In the genomic region with DNA sequence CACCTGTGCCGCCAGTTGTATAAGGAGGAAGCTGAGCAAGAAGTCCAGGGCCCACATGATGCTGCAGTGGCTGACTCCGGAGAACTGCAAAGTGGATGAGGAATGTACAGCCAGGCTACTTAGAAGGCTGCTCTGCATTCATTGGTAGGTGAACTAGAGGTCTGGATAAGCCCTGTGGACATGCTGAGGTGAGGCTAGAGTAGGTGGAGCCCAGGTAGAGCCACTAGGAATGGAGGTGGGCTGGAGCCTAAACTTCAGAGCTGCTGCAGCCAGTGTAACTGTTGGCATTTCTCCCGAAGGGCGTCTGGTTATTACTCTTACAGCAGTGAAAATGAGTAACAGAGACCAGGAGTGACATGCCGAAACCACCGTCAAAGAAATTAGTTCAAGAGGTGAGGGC, we compare ENCODE assay signal across 19 mouse cellular contexts. TPM values are rescaled to one million over a fixed set of nuclear protein-coding genes. Genes with fewer than 3 reads are reported as not detected.
DNase-seq lines count a peak whose midpoint lies in the region; ATAC-seq and TF ChIP-seq lines count a peak whose summit lies in the region.
"Had no signal": no experiment of that assay in that cellular context is flagged by ENCODE, and none has a peak within 500 bp of the region (broad histone marks: within the 10 kb centered on the region; RNA-seq: fewer than 3 reads in every experiment).

A gene (minus strand): TSS at position 314 of the 400 bp plus-strand sequence.

- no peak for ATAC-seq in kidney, embryonic 16.5 days (ENCODE audit: low FRiP score, low TSS enrichment)
- no peak for ATAC-seq in midbrain, embryonic 15.5 days (replicated peaks)
- ATAC-seq: CD4-positive, CD25-positive, alpha-beta regulatory T cell, adult 4 months; liver, embryonic 12.5 days had no signal

- H3K4me2 ChIP-seq in kidney, embryonic 16.5 days (replicated peaks; ENCODE audit: low read depth, low read length) = no peak within 1 kb of the TSS
- no peak within 1 kb of the TSS for H3K4me2 ChIP-seq in midbrain, embryonic 15.5 days
- H3K4me2 ChIP-seq: embryonic facial prominence, embryonic 12.5 days; heart, embryonic 13.5 days; liver, embryonic 12.5 days; lung, embryonic 15.5 days; stomach, embryonic 15.5 days had no signal

- no peak within 1 kb of the TSS for H3K27ac ChIP-seq in thymus, adult 2 months (ENCODE audit: control insufficient read depth, insufficient read depth, low read length)
- H3K27ac ChIP-seq in kidney, embryonic 16.5 days (ENCODE audit: low read length) = no peak within 1 kb of the TSS
- H3K27ac ChIP-seq in small intestine, adult 2 months (ENCODE audit: insufficient read depth, low read depth, low read length) = no peak within 1 kb of the TSS
- no peak within 1 kb of the TSS for H3K27ac ChIP-seq in midbrain, embryonic 15.5 days
- H3K27ac ChIP-seq: embryonic facial prominence, embryonic 12.5 days; heart, embryonic 13.5 days; liver, embryonic 12.5 days; lung, embryonic 15.5 days; stomach, embryonic 15.5 days had no signal

- peaks cover 20% of the 10 kb centered on the region for H3K36me3 ChIP-seq in thymus, adult 2 months (ENCODE audit: control insufficient read depth, insufficient read depth, low read length)
- H3K36me3 ChIP-seq in kidney, embryonic 16.5 days (ENCODE audit: insufficient read depth, low read length) = peaks cover 22% of the 10 kb centered on the region
- peaks cover 24% of the 10 kb centered on the region for H3K36me3 ChIP-seq in small intestine, adult 2 months (ENCODE audit: control insufficient read depth, insufficient read depth, low read length)
- H3K36me3 ChIP-seq in midbrain, embryonic 15.5 days (replicated peaks) = peaks cover 14% of the 10 kb centered on the region

- H3K4me3 ChIP-seq in thymus, adult 2 months (ENCODE audit: control insufficient read depth, insufficient read depth, low read length) = no peak within 1 kb of the TSS
- H3K4me3 ChIP-seq in kidney, embryonic 16.5 days (ENCODE audit: low read length) = no peak within 1 kb of the TSS
- no peak within 1 kb of the TSS for H3K4me3 ChIP-seq in small intestine, adult 2 months (ENCODE audit: low read depth, low read length)
- no peak within 1 kb of the TSS for H3K4me3 ChIP-seq in midbrain, embryonic 15.5 days
- H3K4me3 ChIP-seq: embryonic facial prominence, embryonic 12.5 days; heart, embryonic 13.5 days; liver, embryonic 12.5 days; lung, embryonic 15.5 days; stomach, embryonic 15.5 days had no signal

- H3K4me1 ChIP-seq in thymus, adult 2 months (replicated peaks; ENCODE audit: control insufficient read depth, insufficient read depth, low read length) = 0 out of 2 replicates have a peak, but pooled peaks cover 5% of the 10 kb centered on the region
- peaks cover 3% of the 10 kb centered on the region for H3K4me1 ChIP-seq in kidney, embryonic 16.5 days (ENCODE audit: insufficient read depth, low read length)
- H3K4me1 ChIP-seq in small intestine, adult 2 months (ENCODE audit: control insufficient read depth, insufficient read depth, insufficient read length, low read length) = peaks cover 2% of the 10 kb centered on the region; the same call in 1 of the 2 replicates
- H3K4me1 ChIP-seq in midbrain, embryonic 15.5 days = peaks cover 21% of the 10 kb centered on the region

- H3K27me3 ChIP-seq in thymus, adult 2 months (ENCODE audit: control insufficient read depth, insufficient read depth, low read length) = peaks cover 11% of the 10 kb centered on the region
- peaks cover 46% of the 10 kb centered on the region for H3K27me3 ChIP-seq in kidney, embryonic 16.5 days (ENCODE audit: insufficient read depth, low read length)
- H3K27me3 ChIP-seq in small intestine, adult 2 months (ENCODE audit: control insufficient read depth, insufficient read depth, low read length) = peaks cover 20% of the 10 kb centered on the region
- H3K27me3 ChIP-seq in midbrain, embryonic 15.5 days (replicated peaks) = peaks cover 15% of the 10 kb centered on the region; the same call in 1 of the 2 replicates

- TF ChIP-seq CTCF in thymus, adult 2 months (IDR thresholded peaks at IDR 0.05; ENCODE audit: borderline replicate concordance, control insufficient read depth, extremely low read depth, insufficient read depth, low read length, poor library complexity) = no peak
- TF ChIP-seq CTCF in small intestine, adult 2 months (IDR thresholded peaks at IDR 0.05; ENCODE audit: extremely low read depth, insufficient read length, insufficient replicate concordance, low read depth, low read length) = no peak

- no peaks in the 10 kb centered on the region for H3K9me3 ChIP-seq in kidney, embryonic 16.5 days (ENCODE audit: low read length)
- no peaks in the 10 kb centered on the region for H3K9me3 ChIP-seq in midbrain, embryonic 15.5 days
- H3K9me3 ChIP-seq: embryonic facial prominence, embryonic 12.5 days; heart, embryonic 13.5 days; liver, embryonic 12.5 days; lung, embryonic 15.5 days; stomach, embryonic 15.5 days had no signal

- DNase-seq in layer of hippocampus, postnatal 14 days (ENCODE audit: low spot score in 2 of 2) = no peak
- no peak for DNase-seq in layer of hippocampus, adult 11-12 months (ENCODE audit: low spot score)
- DNase-seq in thymus, adult 2 months = no peak
- DNase-seq in thymus, postnatal 4 days = no peak
- no peak for DNase-seq in heart, postnatal 14 days
- DNase-seq: adrenal gland, postnatal 10 days; gastrocnemius, postnatal 36 days; right cerebral cortex, postnatal 4 days; thymus, postnatal 36 days had no signal

- H3K9ac ChIP-seq in kidney, embryonic 16.5 days (replicated peaks; ENCODE audit: low read length) = no peak within 1 kb of the TSS
- H3K9ac ChIP-seq in midbrain, embryonic 15.5 days = no peak within 1 kb of the TSS
- H3K9ac ChIP-seq: embryonic facial prominence, embryonic 12.5 days; heart, embryonic 13.5 days; liver, embryonic 12.5 days; lung, embryonic 15.5 days; stomach, embryonic 15.5 days had no signal

- intact Hi-C loops in heart, postnatal 14 days (cut with DNase I) = no loop called here

- WGBS in thymus, adult 2 months = 80% methylated on average over 6 of the region's 6 CpGs
- 71% methylated on average over 6 of the region's 6 CpGs for WGBS in kidney, embryonic 16.5 days
- WGBS in small intestine, adult 2 months = 56% methylated on average over 6 of the region's 6 CpGs
- WGBS in midbrain, embryonic 15.5 days = 82% methylated on average over 6 of the region's 6 CpGs

- TF ChIP-seq POLR2A in thymus, adult 2 months (IDR thresholded peaks at IDR 0.05; ENCODE audit: control insufficient read depth, extremely low read depth, insufficient read depth, low read length, poor library complexity) = no peak
- TF ChIP-seq POLR2A in small intestine, adult 2 months (IDR thresholded peaks at IDR 0.05; ENCODE audit: low read depth, low read length) = no peak

RNA-seq across cellular contexts. Expression of the gene that starts here (rescaled TPM):
- 10 to 100 TPM; 12.9 to 13.8 TPM for total RNA-seq in layer of hippocampus, postnatal 14 days (2021)
- polyA plus RNA-seq in thymus, adult 2 months (2012; rRNA removed) = 22.4 and 27.4 TPM in 2 replicates
- 35.7 and 48.6 TPM in 2 replicates for polyA plus RNA-seq in kidney, embryonic 16.5 days (2015; fragmentation: Nextera tagmentation; extraction: Ambion mirVana)
- polyA plus RNA-seq in small intestine, adult 2 months (2012; rRNA removed) = 4.1 and 13.0 TPM in 2 replicates
- 1 to 10 TPM; 1.5 to 2.5 TPM for total RNA-seq in heart, postnatal 14 days (2021)
- polyA plus RNA-seq in midbrain, embryonic 15.5 days (2015; fragmentation: Nextera tagmentation; extraction: Ambion mirVana) = 3.9 and 5.2 TPM in 2 replicates
- total RNA-seq: hematopoietic stem cell, adult 5-6 weeks had no signal
